Mouse (Mus musculus): Measurements from ENCODE around the gene Tpd52l1. TPM values are rescaled to one million over a fixed set of nuclear protein-coding genes. Genes with fewer than 3 reads are reported as not detected.
"Not testable (repeated sequence)": the region's sequence is repeated elsewhere in the genome, so short reads cannot be mapped to it uniquely, and the experiment has no call there.

Tpd52l1 gene
- total RNA-seq (2017): not detected in 2 replicates

DNA sequence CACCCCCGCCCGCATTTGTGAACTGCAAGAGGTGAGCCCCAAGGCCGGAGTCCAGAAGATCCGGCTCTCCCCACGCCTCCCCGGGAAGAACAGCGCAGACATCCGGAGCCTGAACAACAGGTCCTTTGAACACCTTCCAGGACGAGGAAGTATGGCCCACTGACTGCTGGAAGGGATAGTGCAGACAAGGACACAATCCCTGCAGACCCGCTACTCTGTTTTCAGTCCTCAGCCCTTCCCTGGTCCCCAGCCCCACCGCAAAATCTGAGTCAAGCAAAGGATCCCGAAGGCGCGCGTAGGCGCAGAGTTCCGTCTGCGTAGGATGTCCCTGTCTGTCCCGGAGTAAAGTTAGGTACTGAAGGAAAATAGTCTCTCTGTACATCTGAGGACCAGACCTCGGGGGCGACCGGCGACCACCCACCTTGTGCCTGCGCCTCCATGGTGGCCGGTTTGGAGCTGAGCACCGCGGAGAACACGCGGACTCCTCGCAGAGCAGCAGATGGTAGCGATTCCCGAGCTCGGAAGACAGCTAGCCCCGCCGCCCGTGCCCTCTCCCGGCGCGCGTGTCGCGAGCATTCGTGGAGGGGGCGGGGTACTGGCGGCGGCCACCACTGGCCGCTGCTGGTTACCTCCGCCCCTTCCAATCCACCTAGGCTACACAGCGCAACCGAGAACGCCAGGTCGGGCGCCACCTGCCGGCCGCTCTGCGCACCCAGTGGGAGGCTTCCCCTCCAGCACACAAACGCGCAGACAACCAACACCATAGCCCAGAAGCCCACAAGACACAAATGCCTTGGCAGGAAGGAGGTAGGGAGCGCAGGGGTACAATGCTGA, at the start of gene Tpd52l1:
Gene Tpd52l1, minus strand, starts transcription at position 668 of the 834 bp plus-strand sequence.
- no peak for ATAC-seq (ENCODE audit: extremely low read depth, insufficient number of reproducible peaks, low FRiP score, poor library complexity, severe bottlenecking)

GRCm38 (mm10) chr10:31494296-31494695, 48.5 kb upstream of the Tpd52l1 start:
- ATAC-seq (ENCODE audit: extremely low read depth, insufficient number of reproducible peaks, low FRiP score, poor library complexity, severe bottlenecking): no peak

- no peak for ATAC-seq (ENCODE audit: extremely low read depth, insufficient number of reproducible peaks, low FRiP score, poor library complexity, severe bottlenecking)
Observed at GRCm38 (mm10) chr10:31467043-31467898, 21.5 kb upstream of the Tpd52l1 start.

DNA sequence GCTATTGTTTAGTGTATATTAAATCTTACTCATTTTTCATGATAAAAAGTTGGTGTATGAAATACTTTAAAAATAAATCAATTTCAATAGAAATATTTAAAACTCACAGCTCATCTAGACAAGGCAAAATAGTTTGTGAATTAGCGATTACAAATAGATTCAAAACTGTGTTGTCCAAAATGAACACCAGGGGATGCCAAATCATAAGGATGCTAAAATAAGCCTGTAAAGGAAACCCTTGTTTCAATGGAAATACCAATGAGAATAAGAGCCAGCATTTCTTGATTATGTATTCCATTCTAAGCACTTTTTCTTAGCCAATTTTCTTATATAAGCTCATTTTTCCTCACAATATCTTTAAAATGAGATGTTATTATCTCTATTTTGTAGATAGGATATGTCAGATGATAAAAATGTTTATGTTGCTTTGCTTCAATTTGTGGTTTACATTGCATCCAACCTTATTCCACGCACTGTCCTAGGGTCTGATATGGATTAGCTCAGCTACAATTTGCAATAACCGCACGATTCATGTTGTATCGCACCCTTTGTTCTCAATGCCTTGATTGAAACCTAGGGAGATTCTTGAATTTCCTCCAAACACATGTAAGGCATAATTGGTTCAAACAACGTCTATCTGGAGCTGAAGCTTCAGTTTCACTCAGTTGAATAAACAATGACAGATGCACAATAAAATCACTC, 20.2 kb upstream of the Tpd52l1 start:
- ATAC-seq (ENCODE audit: extremely low read depth, insufficient number of reproducible peaks, low FRiP score, poor library complexity, severe bottlenecking): no peak

- no peak for ATAC-seq (ENCODE audit: extremely low read depth, insufficient number of reproducible peaks, low FRiP score, poor library complexity, severe bottlenecking)
Observed at GRCm38 (mm10) chr10:31465424-31465823, 19.7 kb upstream of the Tpd52l1 start.

DNA sequence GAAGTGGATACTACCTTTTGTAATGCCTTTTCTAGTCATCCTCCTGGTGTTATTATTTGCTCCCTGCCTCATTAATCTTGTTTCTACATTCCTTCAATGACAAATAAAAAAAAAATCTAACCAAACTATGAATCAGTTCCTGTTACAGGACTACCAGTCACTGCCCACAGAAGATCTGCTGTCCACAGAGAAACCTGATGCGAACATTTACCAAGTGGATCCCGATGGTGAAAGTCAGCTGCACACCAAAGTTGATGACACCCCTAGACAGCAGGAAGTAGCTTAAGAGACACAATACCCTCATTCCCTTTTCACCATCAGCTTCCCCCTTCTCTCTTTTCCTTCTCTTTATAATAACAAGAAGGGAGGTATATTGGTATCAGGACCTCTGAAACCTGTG, 17.3 kb upstream of the Tpd52l1 start:
- ATAC-seq (ENCODE audit: extremely low read depth, insufficient number of reproducible peaks, low FRiP score, poor library complexity, severe bottlenecking): no peak

GRCm38 (mm10) chr10:31456806-31457205, 11.0 kb upstream of the Tpd52l1 start:
- no peak for ATAC-seq (ENCODE audit: extremely low read depth, insufficient number of reproducible peaks, low FRiP score, poor library complexity, severe bottlenecking)

DNA sequence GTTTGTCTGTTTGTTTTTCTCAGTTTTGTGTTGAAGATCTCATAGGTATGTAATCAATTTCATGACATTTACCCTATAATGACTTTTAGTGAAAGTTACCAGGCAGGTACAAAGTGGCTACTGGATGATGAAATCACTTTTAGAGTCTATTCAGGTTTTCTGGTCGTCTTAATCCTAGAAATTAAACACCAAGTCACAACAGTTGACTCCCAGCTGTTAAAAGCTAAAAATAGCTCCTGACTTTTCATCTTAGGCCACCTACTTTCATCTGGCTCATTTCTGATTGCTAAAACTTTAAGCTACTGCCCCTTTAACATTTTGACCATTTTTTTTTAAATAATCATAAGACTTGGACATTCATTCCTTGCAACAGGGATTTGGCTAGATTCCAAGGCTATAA, 1.3 kb upstream of the Tpd52l1 start:
- no peak for ATAC-seq (ENCODE audit: extremely low read depth, insufficient number of reproducible peaks, low FRiP score, poor library complexity, severe bottlenecking)

- ATAC-seq (ENCODE audit: extremely low read depth, insufficient number of reproducible peaks, low FRiP score, poor library complexity, severe bottlenecking): no peak
Observed at GRCm38 (mm10) chr10:31444206-31444605, 1.6 kb downstream of the Tpd52l1 start.

DNA sequence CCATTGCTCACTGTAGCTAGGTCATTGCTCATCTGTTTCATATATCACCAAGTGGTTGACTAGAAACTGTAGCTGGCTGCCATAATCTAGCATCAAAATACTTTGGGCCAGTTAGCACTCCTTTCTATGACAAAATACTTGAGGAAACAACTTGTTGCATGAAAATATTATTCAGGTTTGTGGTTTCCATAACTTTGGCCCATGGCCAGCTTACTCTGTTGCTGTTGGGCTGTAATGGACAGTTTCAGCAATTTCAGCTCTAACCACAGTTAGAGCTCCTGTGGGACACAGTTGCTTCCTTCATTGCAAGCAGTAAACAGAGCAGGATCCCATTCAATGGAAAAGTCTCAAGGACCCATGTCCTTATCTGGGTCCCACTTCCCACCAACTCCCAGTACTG, 4.3 kb downstream of the Tpd52l1 start:
- no peak for ATAC-seq (ENCODE audit: extremely low read depth, insufficient number of reproducible peaks, low FRiP score, poor library complexity, severe bottlenecking)

- no peak for ATAC-seq (ENCODE audit: extremely low read depth, insufficient number of reproducible peaks, low FRiP score, poor library complexity, severe bottlenecking)
Observed at GRCm38 (mm10) chr10:31436047-31436446, 9.7 kb downstream of the Tpd52l1 start.

DNA sequence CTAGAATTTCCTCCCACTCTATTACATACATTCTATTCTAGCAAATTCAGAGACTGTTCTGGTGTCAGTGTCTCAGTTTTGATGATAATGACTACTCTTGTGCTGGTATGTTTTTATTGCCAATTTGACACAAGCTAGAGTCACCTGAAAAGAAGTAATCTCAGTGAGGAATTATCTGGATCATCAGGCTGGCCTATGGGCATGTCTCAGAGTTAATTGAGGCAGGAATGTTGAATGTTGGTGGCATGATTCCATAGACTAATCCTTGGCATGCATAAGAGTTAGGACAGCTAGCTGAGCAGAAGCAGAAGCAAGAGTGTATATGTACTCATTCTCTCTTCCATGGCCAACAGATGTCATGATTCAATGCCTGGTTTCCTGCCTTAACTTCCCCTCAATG, 27.8 kb downstream of the Tpd52l1 start:
- no peak for ATAC-seq (ENCODE audit: extremely low read depth, insufficient number of reproducible peaks, low FRiP score, poor library complexity, severe bottlenecking)

GRCm38 (mm10) chr10:31392990-31393389, 52.8 kb downstream of the Tpd52l1 start:
- no peak for ATAC-seq (ENCODE audit: extremely low read depth, insufficient number of reproducible peaks, low FRiP score, poor library complexity, severe bottlenecking)

- ATAC-seq (ENCODE audit: extremely low read depth, insufficient number of reproducible peaks, low FRiP score, poor library complexity, severe bottlenecking): no peak
Observed at GRCm38 (mm10) chr10:31390777-31391395, 54.9 kb downstream of the Tpd52l1 start.

- ATAC-seq (ENCODE audit: extremely low read depth, insufficient number of reproducible peaks, low FRiP score, poor library complexity, severe bottlenecking): not testable (repeated sequence)
Observed at GRCm38 (mm10) chr10:31388566-31388965, 57.2 kb downstream of the Tpd52l1 start.

- not testable (repeated sequence) for ATAC-seq (ENCODE audit: extremely low read depth, insufficient number of reproducible peaks, low FRiP score, poor library complexity, severe bottlenecking)
Observed at GRCm38 (mm10) chr10:31370200-31370599, 75.6 kb downstream of the Tpd52l1 start.

DNA sequence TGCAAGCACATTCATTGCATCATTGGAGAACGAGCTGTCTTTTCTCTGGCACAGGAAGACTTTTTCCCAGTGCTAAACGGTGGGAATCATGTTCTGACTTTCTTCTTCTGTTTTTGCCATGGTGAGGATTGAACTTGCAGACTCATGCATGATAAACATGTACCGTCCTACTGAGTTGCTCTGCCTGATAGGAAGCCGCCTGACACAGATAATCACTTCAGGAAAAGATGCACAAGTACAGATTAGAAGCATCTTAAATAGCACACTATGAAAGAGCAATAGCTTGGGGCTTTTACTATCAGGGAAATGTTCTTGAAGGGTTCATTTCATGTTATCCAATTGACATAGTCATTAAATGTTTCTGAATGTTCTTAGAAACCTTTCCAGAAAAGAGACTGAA, 86.0 kb downstream of the Tpd52l1 start:
- ATAC-seq (ENCODE audit: extremely low read depth, insufficient number of reproducible peaks, low FRiP score, poor library complexity, severe bottlenecking): no peak

DNA sequence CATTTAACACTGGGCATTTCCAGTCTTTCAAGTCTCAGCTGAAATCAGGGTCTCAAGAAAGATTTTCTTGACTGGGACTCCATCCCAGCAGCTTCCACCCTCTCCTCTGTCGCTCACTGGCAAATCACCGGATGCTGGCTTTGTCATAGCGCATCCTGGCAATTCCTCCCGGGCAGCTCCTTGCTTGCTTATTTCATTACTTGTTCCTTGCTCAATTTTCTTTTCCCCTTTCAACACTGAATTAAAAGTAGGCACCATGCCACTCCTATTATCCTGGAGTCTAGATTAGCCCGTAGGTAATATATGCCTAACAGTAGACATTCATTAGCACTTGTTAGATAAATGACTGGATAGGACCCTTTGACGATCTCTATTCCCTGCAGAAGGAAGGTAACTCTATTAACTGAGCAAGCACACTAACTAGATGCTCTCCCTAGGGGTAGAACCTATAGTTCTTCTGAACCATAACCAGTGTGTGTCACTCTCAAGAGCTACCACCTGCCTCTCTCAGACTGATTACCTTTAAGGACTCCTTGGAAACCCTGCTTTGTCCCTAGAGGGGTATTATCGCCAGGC, 90.8 kb downstream of the Tpd52l1 start:
- ATAC-seq (ENCODE audit: extremely low read depth, insufficient number of reproducible peaks, low FRiP score, poor library complexity, severe bottlenecking): no peak

- ATAC-seq (ENCODE audit: extremely low read depth, insufficient number of reproducible peaks, low FRiP score, poor library complexity, severe bottlenecking): no peak
Observed at GRCm38 (mm10) chr10:31354141-31354540, 91.6 kb downstream of the Tpd52l1 start.

Data from neutrophil, adult 5-6 weeks (primary cell).